Mouse (Mus musculus) cerebellum, adult 2 months (tissue): ENCODE data around the gene Creb3l4. TPM values are rescaled to one million over a fixed set of nuclear protein-coding genes. Genes with fewer than 3 reads are reported as not detected.
A peak's percentile ranks its signal among the peaks of the same experiment; 100 is the strongest.
"Not testable (repeated sequence)": the region's sequence is repeated elsewhere in the genome, so short reads cannot be mapped to it uniquely, and the experiment has no call there.

Source experiments
- DNase-seq, 2 experiments: peaks; one replicate each; pipeline ENCODE4 v3.0.0; 2021
- H3K27ac ChIP-seq: fragments of 200-500 bp; 2 replicates; pipeline ENCODE4 v1.5.1; 2012; ENCODE audit warnings: low read length, control low read depth, inconsistent platforms; ENCODE audit not compliant: insufficient read depth
- H3K27me3 ChIP-seq: fragments of 200-500 bp; 2 replicates; pipeline ENCODE4 v1.6.1; 2012; ENCODE audit warnings: inconsistent platforms, mild to moderate bottlenecking, low read length, moderate library complexity; ENCODE audit not compliant: control insufficient read depth, insufficient read depth
- H3K4me1 ChIP-seq: fragments of 200-500 bp; 2 replicates; pipeline ENCODE4 v1.6.1; 2011; ENCODE audit warnings: low read length; ENCODE audit not compliant: control insufficient read depth, insufficient read depth
- H3K4me3 ChIP-seq: fragments of 200-500 bp; replicated peaks from 2 replicates; pipeline ENCODE3; 2011; ENCODE audit warnings: mild to moderate bottlenecking, low read depth, low read length, control low read depth; ENCODE audit not compliant: insufficient read depth
- CTCF ChIP-seq: fragments of 200-500 bp; IDR thresholded peaks from 2 replicates; pipeline ENCODE4 v1.5.1; 2011; ENCODE audit warnings: low read depth, mild to moderate bottlenecking, control low read depth, low read length, moderate library complexity, borderline replicate concordance; ENCODE audit not compliant: insufficient read depth
- POLR2A ChIP-seq: fragments of 200-500 bp; IDR thresholded peaks from 2 replicates; pipeline ENCODE4 v1.6.1; 2011; ENCODE audit warnings: low read length, control low read depth, borderline replicate concordance; ENCODE audit not compliant: insufficient read depth
- WGBS: fragments of 180-500 bp; shearing (Covaris S2); methylation state at CpG from one replicate; pipeline ENCODE4 v1.1.7; 2018; 5-methylcytosine and 5-hydroxymethylcytosine counted together
- polyA plus RNA-seq: library from polyadenylated mRNA; depleted of rRNA; stranded (reverse); fragments of >200 nt; gene quantifications from 2 replicates; pipeline ENCODE4 v1.2.3, GENCODE M21; 2012

Creb3l4 gene
- polyA plus RNA-seq, 1 experiment, result 0.23 TPM

- WGBS, result 87% methylated on average over 4 of the region's 4 CpGs
- Histone ChIP-seq H3K27me3 (no peaks in the 10 kb centered on the region), H3K4me1 (peaks cover 47% of the 10 kb centered on the region), H3K27ac (no peak overlapping the region), H3K4me3 (no peak overlapping the region)
- TF ChIP-seq CTCF, result no peak
- TF ChIP-seq POLR2A, result no peak
- no peak for DNase-seq
Observed at GRCm38 (mm10) chr3:90258521-90258920, 15.2 kb upstream of the Creb3l4 start.

GRCm38 (mm10) chr3:90256731-90257530, 13.6 kb upstream of the Creb3l4 start:
- Histone ChIP-seq H3K4me1 (peaks cover 47% of the 10 kb centered on the region), H3K27me3 (no peaks in the 10 kb centered on the region), H3K4me3 (peak overlapping the region; percentile 35), H3K27ac (peak overlapping the region; percentile 91)
- peak; percentile 96 to 97 for DNase-seq
- no peak for TF ChIP-seq CTCF
- TF ChIP-seq POLR2A, result no peak
- WGBS, result 27% methylated on average over 19 of the region's 19 CpGs

- TF ChIP-seq CTCF, result no peak
- no peak for TF ChIP-seq POLR2A
- H3K4me3 ChIP-seq, result peak overlapping the region; percentile 57
- 0 out of 2 replicates have a peak overlapping the region, but pooled peaks have one; percentile 91 for H3K27ac ChIP-seq
- no peaks in the 10 kb centered on the region for H3K27me3 ChIP-seq
- peaks cover 51% of the 10 kb centered on the region for H3K4me1 ChIP-seq
- 27% methylated on average over 14 of the region's 14 CpGs for WGBS
- DNase-seq, result no peak
Observed at GRCm38 (mm10) chr3:90255784-90256353, 12.6 kb upstream of the Creb3l4 start.

DNA sequence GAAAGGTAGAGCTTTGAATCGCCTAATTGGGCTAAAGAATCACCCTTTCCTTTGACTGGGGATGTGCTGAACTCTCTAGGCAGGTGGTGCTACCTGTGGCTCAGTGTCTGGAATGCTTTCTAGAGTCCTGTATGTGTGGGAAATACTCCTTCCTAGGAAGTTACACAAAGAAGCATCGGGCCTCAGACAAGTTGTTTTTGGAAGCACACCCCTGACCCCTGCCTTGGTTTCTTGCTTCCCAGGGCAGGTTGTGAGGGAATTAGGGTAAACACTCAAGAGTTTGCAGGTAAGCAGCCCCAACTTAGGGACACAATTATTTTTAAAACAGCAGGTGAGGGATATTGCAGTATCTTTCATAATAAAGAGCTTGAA, 11.9 kb upstream of the Creb3l4 start:
- H3K4me3 ChIP-seq, result peak overlapping the region; percentile 87
- no peak for DNase-seq
- peaks cover 44% of the 10 kb centered on the region for H3K4me1 ChIP-seq
- no peaks in the 10 kb centered on the region for H3K27me3 ChIP-seq
- TF ChIP-seq CTCF, result no peak
- TF ChIP-seq POLR2A, result no peak
- WGBS, result 4% methylated on average over 2 of the region's 2 CpGs
- peak overlapping the region; percentile 52; the same call in 1 of the 2 replicates for H3K27ac ChIP-seq

GRCm38 (mm10) chr3:90254419-90255193, 11.3 kb upstream of the Creb3l4 start:
- no peak for TF ChIP-seq POLR2A
- TF ChIP-seq CTCF, result no peak
- peaks cover 38% of the 10 kb centered on the region for H3K4me1 ChIP-seq
- DNase-seq, result no peak
- peak overlapping the region; percentile 87 for H3K4me3 ChIP-seq
- H3K27me3 ChIP-seq, result no peaks in the 10 kb centered on the region
- H3K27ac ChIP-seq, result peak overlapping the region; percentile 85
- WGBS, result under 1% methylated on average over 41 of the region's 41 CpGs

DNA sequence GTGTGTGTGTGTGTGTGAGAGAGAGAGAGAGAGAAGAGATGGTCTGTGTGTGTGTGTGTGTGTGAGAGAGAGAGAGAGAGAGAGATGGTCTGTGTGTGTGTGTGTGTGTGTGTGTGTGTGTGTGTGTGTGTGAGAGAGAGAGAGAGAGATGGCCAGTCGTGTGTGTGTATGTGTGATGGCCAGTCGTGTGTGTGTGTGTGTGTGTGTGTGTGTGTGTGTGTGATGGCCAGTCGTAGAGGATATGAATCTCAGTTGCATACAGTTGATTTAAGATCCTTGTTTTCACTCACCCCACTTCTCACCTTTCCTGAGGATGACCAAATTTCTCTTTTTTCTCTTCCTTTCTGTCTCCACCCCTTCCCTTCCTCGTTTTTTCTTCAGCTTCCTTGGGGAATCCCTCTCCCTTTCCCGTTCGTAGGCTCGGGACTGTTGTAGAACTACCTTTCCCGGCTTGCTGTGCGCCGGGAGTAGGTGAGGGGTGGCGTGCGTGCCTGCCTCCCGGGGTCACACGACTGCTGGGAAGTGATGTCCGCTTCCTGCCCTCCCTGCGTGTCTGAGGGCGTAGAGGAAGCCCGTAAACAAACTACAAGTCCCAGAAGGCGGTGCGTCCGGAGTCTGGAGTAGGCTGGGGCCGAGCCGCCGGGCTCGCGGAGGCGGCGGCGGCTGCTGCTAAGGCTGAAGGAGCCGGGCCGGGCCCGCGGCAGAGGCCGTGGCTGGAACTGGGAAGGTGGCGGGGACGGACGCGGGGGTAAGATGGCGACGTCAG, 10.5 kb upstream of the Creb3l4 start, which contains the start of gene Crtc2:
Crtc2 (plus strand) TSS at position 511 of the 766 bp plus-strand sequence.
- peak within 1 kb of the TSS; percentile 87 for H3K4me3 ChIP-seq
- peaks cover 31% of the 10 kb centered on the region for H3K4me1 ChIP-seq
- H3K27me3 ChIP-seq, result no peaks in the 10 kb centered on the region
- DNase-seq, result peak; percentile 96 to 99
- WGBS, result 0% methylated on average over 39 of the region's 40 CpGs
- TF ChIP-seq POLR2A (0 out of 2 replicates have a peak, but pooled peaks have one; percentile 43), CTCF (no peak)
- peak within 1 kb of the TSS; percentile 85 for H3K27ac ChIP-seq

DNA sequence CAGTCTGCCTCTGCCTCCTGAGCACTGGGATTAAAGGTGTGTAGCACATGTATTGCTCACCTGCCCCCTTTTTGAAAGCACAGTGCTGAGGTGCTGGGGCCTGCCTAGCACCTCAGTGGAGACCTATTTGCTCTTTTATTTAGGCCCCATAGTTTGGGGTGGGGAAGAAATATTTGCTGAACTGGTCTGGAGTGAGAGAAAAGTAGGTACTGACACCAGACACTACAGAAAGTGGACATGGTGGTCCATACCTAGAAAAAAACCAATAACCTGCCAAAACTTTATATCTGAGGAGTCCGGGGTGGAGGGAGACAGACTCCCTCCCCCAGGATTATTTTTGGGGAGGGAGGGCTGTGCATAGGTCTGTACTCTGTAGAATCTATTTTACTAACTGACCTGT, 9.9 kb upstream of the Creb3l4 start:
- DNase-seq, H3K27ac ChIP-seq: not testable (repeated sequence)
- WGBS, result 50% methylated on average over 1 of the region's 1 CpGs

DNA sequence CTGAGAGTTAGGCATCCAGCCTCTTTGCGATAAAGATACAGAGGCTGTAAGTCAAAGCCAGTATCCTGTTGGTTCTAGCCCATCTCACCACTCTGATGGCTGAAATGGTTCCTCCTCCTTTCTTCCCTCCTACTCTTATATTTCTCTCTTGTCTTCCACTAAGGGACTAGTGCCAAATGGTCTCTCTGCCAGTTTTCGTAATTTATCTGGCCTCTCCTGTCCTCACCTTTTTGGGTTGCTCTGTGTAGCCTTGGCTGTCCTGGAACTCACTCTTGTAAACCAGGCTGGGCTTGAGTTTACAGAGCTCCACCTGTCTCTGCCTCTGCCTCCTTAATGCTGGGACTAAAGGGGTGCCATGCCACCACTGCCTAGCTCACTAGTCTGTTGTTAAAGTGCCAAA, 9.3 kb upstream of the Creb3l4 start:
- not testable (repeated sequence) for H3K27ac ChIP-seq, H3K27me3 ChIP-seq, H3K4me3 ChIP-seq, DNase-seq
- peaks cover 19% of the 10 kb centered on the region for H3K4me1 ChIP-seq
- 40% methylated on average over 2 of the region's 2 CpGs for WGBS

More for the DNA sequence above, 9.9 kb upstream of the Creb3l4 start:
- H3K4me3 ChIP-seq, H3K27me3 ChIP-seq: not testable (repeated sequence)
- peaks cover 24% of the 10 kb centered on the region for H3K4me1 ChIP-seq

GRCm38 (mm10) chr3:90251731-90252226, 8.5 kb upstream of the Creb3l4 start:
- DNase-seq, H3K27me3 ChIP-seq, H3K27ac ChIP-seq, H3K4me3 ChIP-seq: not testable (repeated sequence)
- H3K4me1 ChIP-seq, result peaks cover 14% of the 10 kb centered on the region
- WGBS, result 57% methylated on average over 11 of the region's 12 CpGs
